Mouse (Mus musculus) lung, postnatal 0 days (tissue): ENCODE measurements at regions not wholly inside any gene's neighbourhood (a gene's known extent, or its start where the extent isn't known, plus 50 kb on each side); places are given as distances from the start of the nearest gene placed in this dataset.

Experiments
- ATAC-seq: fragments of 200-750 bp; cut with Nextera tagmentation; 2 replicates; pipeline ENCODE4 v1.8.0; 2017; ENCODE audit warnings: moderate library complexity
- DNase-seq: peaks from one replicate; pipeline ENCODE4 v3.0.0-alpha.2; 2016; ENCODE audit warnings: low spot score
- H3K27ac ChIP-seq: fragments of 300-500 bp; sonication (generic); 2 replicates; pipeline ENCODE4 v1.5.1; 2014; ENCODE audit warnings: antibody characterized with exemption, mild to moderate bottlenecking, low read length, mixed read lengths
- H3K27me3 ChIP-seq: fragments of 300-500 bp; sonication (generic); replicated peaks from 2 replicates; pipeline ENCODE4 v1.6.1; 2014; ENCODE audit warnings: low read length, mixed read lengths; ENCODE audit not compliant: insufficient read depth
- H3K36me3 ChIP-seq: fragments of 300-500 bp; sonication (generic); 2 replicates; pipeline ENCODE4 v1.6.1; 2014; ENCODE audit warnings: low read length, mixed read lengths; ENCODE audit not compliant: insufficient read depth
- H3K4me1 ChIP-seq: fragments of 300-500 bp; sonication (generic); 2 replicates; pipeline ENCODE4 v1.6.1; 2014; ENCODE audit warnings: antibody characterized with exemption, low read depth, low read length, mixed read lengths; ENCODE audit not compliant: insufficient read depth
- H3K4me2 ChIP-seq: fragments of 300-500 bp; sonication (generic); replicated peaks from 2 replicates; pipeline ENCODE4 v1.6.1; 2014; ENCODE audit warnings: low read depth, mild to moderate bottlenecking, low read length, moderate library complexity, mixed read lengths
- H3K4me3 ChIP-seq: fragments of 300-500 bp; sonication (generic); 2 replicates; pipeline ENCODE4 v1.5.1; 2014; ENCODE audit warnings: low read depth, low read length
- H3K9ac ChIP-seq: fragments of 300-500 bp; sonication (generic); replicated peaks from 2 replicates; pipeline ENCODE4 v1.6.1; 2014; ENCODE audit warnings: low read depth, mild to moderate bottlenecking
- H3K9me3 ChIP-seq: fragments of 300-500 bp; sonication (generic); 2 replicates; pipeline ENCODE4 v1.6.1; 2016; ENCODE audit warnings: low read length, mixed read lengths
- CTCF ChIP-seq: IDR thresholded peaks from 2 replicates; pipeline ENCODE4 v1.5.1; 2016; ENCODE audit warnings: antibody characterized with exemption, mild to moderate bottlenecking
- EP300 ChIP-seq: IDR thresholded peaks from 2 replicates; pipeline ENCODE4 v1.6.1; 2016; ENCODE audit warnings: antibody characterized with exemption, mild to moderate bottlenecking, control low read depth
- WGBS: fragments of 180-500 bp; shearing (Covaris S2); extraction: QIAGEN DNeasy Blood & Tissue Kit; methylation state at CpG from one replicate; pipeline ENCODE4 v1.1.7; 2014; 5-methylcytosine and 5-hydroxymethylcytosine counted together

- TF ChIP-seq EP300 (no peak), CTCF (no peak)
- no peak for DNase-seq
- H3K27me3 ChIP-seq, result no peaks in the 10 kb centered on the region
- H3K4me3 ChIP-seq, result no peak overlapping the region
- H3K9ac ChIP-seq, result no peak overlapping the region
- no peaks in the 10 kb centered on the region for H3K9me3 ChIP-seq
- no peaks in the 10 kb centered on the region for H3K36me3 ChIP-seq
- no peaks in the 10 kb centered on the region for H3K4me1 ChIP-seq
- no peak for ATAC-seq
- H3K4me2 ChIP-seq, result no peak overlapping the region
- WGBS, result 37% methylated on average over 12 of the region's 12 CpGs
- no peak overlapping the region for H3K27ac ChIP-seq
These were observed 363.4 kb downstream of the Rps15a start for GRCm38 (mm10) chr7:117752302-117753185.

GRCm38 (mm10) chr7:117747991-117748390 lies 367.2 kb downstream of the Xylt1 start:
- H3K27me3 ChIP-seq, result no peaks in the 10 kb centered on the region
- TF ChIP-seq EP300 (no peak), CTCF (no peak)
- H3K4me2 ChIP-seq, result no peak overlapping the region
- H3K36me3 ChIP-seq, result no peaks in the 10 kb centered on the region
- no peaks in the 10 kb centered on the region for H3K4me1 ChIP-seq
- DNase-seq (no peak), ATAC-seq (no peak)
- 77% methylated on average over 4 of the region's 4 CpGs for WGBS
- H3K9ac ChIP-seq, result no peak overlapping the region
- H3K4me3 ChIP-seq, result no peak overlapping the region
- no peak overlapping the region for H3K27ac ChIP-seq
- no peaks in the 10 kb centered on the region for H3K9me3 ChIP-seq

DNA sequence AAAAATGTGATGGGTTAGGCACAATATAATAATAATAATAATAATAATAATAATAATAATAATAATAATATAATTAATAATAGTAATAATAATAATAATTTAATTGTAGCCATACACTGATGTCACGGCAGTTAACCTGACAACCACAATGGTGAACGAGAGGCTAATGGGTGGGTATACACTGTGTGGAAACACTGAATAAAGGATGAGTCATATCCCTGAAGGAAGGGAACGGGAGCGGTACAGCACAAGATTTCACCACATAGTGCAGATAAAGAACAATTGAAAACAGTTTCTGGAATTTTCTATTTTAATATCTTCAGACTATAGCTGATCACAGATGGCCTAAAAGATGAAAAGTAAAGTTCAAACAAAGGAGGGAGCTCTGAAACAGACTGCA lies 365.6 kb downstream of the Xylt1 start:
- no peak for TF ChIP-seq CTCF
- no peak for TF ChIP-seq EP300
- Histone ChIP-seq H3K4me1 (no peaks in the 10 kb centered on the region), H3K9ac (no peak overlapping the region), H3K4me3 (no peak overlapping the region), H3K9me3 (no peaks in the 10 kb centered on the region), H3K36me3 (no peaks in the 10 kb centered on the region), H3K27ac (no peak overlapping the region), H3K27me3 (no peaks in the 10 kb centered on the region), H3K4me2 (no peak overlapping the region)
- no peak for ATAC-seq
- 78% methylated on average over 4 of the region's 4 CpGs for WGBS
- DNase-seq, result no peak

DNA sequence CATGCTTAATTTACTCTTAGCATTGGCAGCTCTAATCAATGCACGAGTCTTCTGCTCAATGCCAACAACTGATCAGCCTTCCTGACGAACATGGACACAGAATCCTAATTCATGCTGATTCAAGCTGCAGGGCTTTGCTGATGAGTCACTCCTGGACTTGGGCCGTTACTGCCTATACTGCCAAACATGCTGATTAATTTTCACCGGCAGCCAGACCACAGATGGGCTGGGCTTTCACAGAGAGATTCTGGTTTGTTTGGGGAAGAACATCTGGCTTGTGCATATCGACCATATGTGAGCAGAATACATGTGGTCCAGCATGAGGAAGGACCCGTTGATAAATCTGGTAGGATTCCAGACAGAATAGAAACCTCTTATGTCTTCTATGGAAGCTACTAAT lies 358.9 kb downstream of the Xylt1 start:
- Histone ChIP-seq H3K4me3 (no peak overlapping the region), H3K4me2 (no peak overlapping the region), H3K4me1 (no peaks in the 10 kb centered on the region), H3K27me3 (no peaks in the 10 kb centered on the region), H3K36me3 (no peaks in the 10 kb centered on the region), H3K27ac (no peak overlapping the region), H3K9me3 (no peaks in the 10 kb centered on the region), H3K9ac (no peak overlapping the region)
- ATAC-seq (no peak), DNase-seq (no peak)
- WGBS, result 58% methylated on average over 6 of the region's 6 CpGs
- TF ChIP-seq EP300 (no peak), CTCF (no peak)

GRCm38 (mm10) chr7:117735699-117736020 lies 354.9 kb downstream of the Xylt1 start:
- H3K4me2 ChIP-seq, result no peak overlapping the region
- no peaks in the 10 kb centered on the region for H3K27me3 ChIP-seq
- H3K36me3 ChIP-seq, result no peaks in the 10 kb centered on the region
- no peak overlapping the region for H3K4me3 ChIP-seq
- H3K27ac ChIP-seq, result no peak overlapping the region
- TF ChIP-seq EP300 (no peak), CTCF (no peak)
- no peak for ATAC-seq
- DNase-seq, result no peak
- H3K9me3 ChIP-seq, result no peaks in the 10 kb centered on the region
- H3K9ac ChIP-seq, result no peak overlapping the region
- 79% methylated on average over 3 of the region's 3 CpGs for WGBS
- H3K4me1 ChIP-seq, result no peaks in the 10 kb centered on the region

GRCm38 (mm10) chr7:117734994-117735698 lies 354.4 kb downstream of the Xylt1 start:
- 85% methylated on average over 7 of the region's 7 CpGs for WGBS
- TF ChIP-seq CTCF (no peak), EP300 (no peak)
- Histone ChIP-seq H3K9ac (no peak overlapping the region), H3K27ac (no peak overlapping the region), H3K4me3 (no peak overlapping the region), H3K4me2 (no peak overlapping the region), H3K4me1 (no peaks in the 10 kb centered on the region), H3K27me3 (no peaks in the 10 kb centered on the region), H3K36me3 (no peaks in the 10 kb centered on the region), H3K9me3 (no peaks in the 10 kb centered on the region)
- DNase-seq, result no peak
- no peak for ATAC-seq
